Mouse (Mus musculus) ES-E14 (cell line): ENCODE data around the gene Slc4a11. TPM values are rescaled to one million over a fixed set of nuclear protein-coding genes. Genes with fewer than 3 reads are reported as not detected.

ENCODE experiments used
- DNase-seq: peaks from one replicate; pipeline ENCODE4 v3.0.0-alpha.2; 2013; ENCODE audit warnings: low read depth, low spot score
- H3K27ac ChIP-seq: 2 replicates; pipeline ENCODE4 v1.5.1; 2012; ENCODE audit warnings: low read depth, mild to moderate bottlenecking, low read length, moderate library complexity, mixed read lengths; ENCODE audit not compliant: poor library complexity, insufficient read depth, severe bottlenecking
- H3K36me3 ChIP-seq: 2 replicates; pipeline ENCODE4 v1.6.1; 2012; ENCODE audit warnings: mild to moderate bottlenecking, low read length, moderate library complexity, mixed read lengths; ENCODE audit not compliant: control insufficient read depth, poor library complexity, insufficient read depth, severe bottlenecking
- H3K4me1 ChIP-seq, 2 experiments: fragments of 150-350 bp in 1 of 2; sonication (generic) in 1 of 2; 2 replicates each; pipeline ENCODE4 v1.6.1; 2012; ENCODE audit warnings: low read length in 2 of 2, mild to moderate bottlenecking in 1 of 2, mixed read lengths in 1 of 2; ENCODE audit not compliant: control insufficient read depth in 2 of 2, insufficient read depth in 2 of 2, poor library complexity in 1 of 2
- H3K4me3 ChIP-seq, 2 experiments: fragments of 150-350 bp in 1 of 2; sonication (generic) in 1 of 2; 2 replicates each; pipeline ENCODE4 v1.5.1; 2012; ENCODE audit warnings: low read length in 2 of 2, low read depth in 1 of 2, mild to moderate bottlenecking in 1 of 2, mixed read lengths in 1 of 2; ENCODE audit not compliant: insufficient read depth in 1 of 2, poor library complexity in 1 of 2, severe bottlenecking in 1 of 2
- H3K9ac ChIP-seq: 2 replicates; pipeline ENCODE4 v1.6.1; 2012; ENCODE audit warnings: low read depth, mild to moderate bottlenecking, low read length, mixed read lengths; ENCODE audit not compliant: poor library complexity, insufficient read depth, severe bottlenecking
- H3K9me3 ChIP-seq: fragments of 150-350 bp; sonication (generic); 2 replicates; pipeline ENCODE4 v1.6.1; 2012; ENCODE audit warnings: low read depth, mild to moderate bottlenecking, low read length; ENCODE audit not compliant: control insufficient read depth, insufficient read depth
- CHD2 ChIP-seq: IDR thresholded peaks from 2 replicates; pipeline ENCODE4 v1.6.1; 2014; ENCODE audit warnings: mild to moderate bottlenecking, low read depth, low read length, inconsistent platforms
- HCFC1 ChIP-seq: IDR thresholded peaks from 2 replicates; pipeline ENCODE4 v1.6.1; 2012; ENCODE audit warnings: low read length, inconsistent platforms, borderline replicate concordance; ENCODE audit not compliant: insufficient read depth
- MAFK ChIP-seq: IDR thresholded peaks from 2 replicates; pipeline ENCODE4 v1.6.1; 2014; ENCODE audit warnings: mild to moderate bottlenecking, low read depth, low read length, inconsistent platforms; ENCODE audit not compliant: insufficient read depth
- ZC3H11A ChIP-seq: IDR thresholded peaks from 2 replicates; pipeline ENCODE4 v1.6.1; 2012; ENCODE audit warnings: low read depth, mild to moderate bottlenecking, inconsistent platforms, low read length, borderline replicate concordance
- ZNF384 ChIP-seq: IDR thresholded peaks from 2 replicates; pipeline ENCODE4 v1.6.1; 2012; ENCODE audit warnings: low read depth, low read length, inconsistent platforms
- in situ Hi-C, 2 experiments: fragments of 600-800 bp; cut with MboI; formaldehyde crosslinking; loops; one replicate each; pipeline ENCODE4 v1.15.1; 2025; ENCODE audit warnings: low sequenced_read_pairs in 2 of 2, inconsistent platforms in 1 of 2; ENCODE audit not compliant: unreplicated experiment in 2 of 2
- total RNA-seq: library from RNA; depleted of rRNA; stranded (reverse); fragments of 300-350 nt; gene quantifications from 2 replicates; pipeline ENCODE4 v1.2.3, GENCODE M21; 2012; rRNA removed

The Slc4a11 gene
- total RNA-seq: 13.0 and 25.0 TPM in 2 replicates

DNA sequence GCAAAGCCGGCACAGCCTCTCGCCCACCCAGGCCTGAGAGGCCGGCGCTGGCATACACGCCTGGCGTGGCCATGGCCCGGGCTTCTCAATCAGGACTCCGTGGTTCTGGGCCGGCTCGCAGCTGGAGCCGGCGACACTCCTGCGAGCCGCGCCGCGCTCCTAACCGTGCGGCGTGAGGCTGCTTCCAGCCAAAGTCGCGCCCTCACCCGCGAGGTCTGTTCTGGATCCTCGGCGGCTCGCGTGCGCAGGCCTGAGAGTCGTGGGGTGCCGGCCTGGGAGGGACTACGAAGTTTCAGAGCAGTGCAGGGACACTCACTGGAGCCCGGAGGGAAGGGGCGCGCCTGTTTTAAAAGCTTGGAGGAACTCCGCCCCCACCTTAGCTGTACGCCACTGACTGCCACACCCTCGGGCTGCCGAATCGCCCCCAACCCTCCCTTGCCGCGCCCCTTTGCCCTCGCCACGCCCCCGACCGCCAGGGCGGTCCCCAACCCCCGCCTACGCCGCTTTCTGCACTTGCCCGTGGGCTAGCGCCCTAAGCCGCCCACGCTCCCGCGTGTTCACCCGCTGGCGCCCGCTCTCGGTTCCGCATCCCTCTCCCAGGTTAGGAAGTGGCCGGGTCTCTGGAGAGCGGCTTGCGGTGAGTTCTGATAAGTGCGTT, at the start of gene Slc4a11:
TSS of gene Slc4a11 (minus strand) at position 367 of the 658 bp plus-strand sequence.
- peak; percentile 84 for DNase-seq
- TF ChIP-seq ZC3H11A: no peak
- no peak for TF ChIP-seq CHD2
- no peak for TF ChIP-seq ZNF384
- Histone ChIP-seq H3K27ac (peak within 1 kb of the TSS; percentile 39; the same call in 1 of the 2 replicates), H3K4me3 (peak within 1 kb of the TSS; percentile 86 to 88), H3K4me1 (peaks cover 0 to 18% of the 10 kb centered on the region in 2 experiments; a peak in 2 of 4 replicates), H3K36me3 (no peaks in the 10 kb centered on the region), H3K9ac (peak within 1 kb of the TSS; percentile 71), H3K9me3 (no peaks in the 10 kb centered on the region)
- in situ Hi-C loops: no loop called here

DNA sequence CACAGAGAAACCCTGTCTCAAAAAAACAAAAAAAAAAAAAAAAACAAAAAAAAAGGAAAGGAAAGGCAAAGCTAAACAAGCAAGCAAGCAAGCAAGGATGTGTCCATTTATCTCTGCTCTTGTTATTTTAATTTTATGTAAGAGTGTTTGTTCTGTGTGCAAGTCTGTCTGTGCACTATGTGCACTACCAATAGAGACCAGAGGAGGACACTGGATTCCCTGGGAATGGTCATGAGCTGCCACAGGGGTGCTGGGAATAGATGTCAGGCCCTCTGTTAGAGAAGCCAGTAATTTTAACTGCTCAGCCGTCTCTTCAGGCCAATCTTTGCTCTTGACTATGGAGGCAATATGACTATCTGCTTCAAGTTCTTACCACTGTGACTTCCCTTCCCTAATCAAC, 46.3 kb upstream of the Slc4a11 start:
- no peak for DNase-seq

DNA sequence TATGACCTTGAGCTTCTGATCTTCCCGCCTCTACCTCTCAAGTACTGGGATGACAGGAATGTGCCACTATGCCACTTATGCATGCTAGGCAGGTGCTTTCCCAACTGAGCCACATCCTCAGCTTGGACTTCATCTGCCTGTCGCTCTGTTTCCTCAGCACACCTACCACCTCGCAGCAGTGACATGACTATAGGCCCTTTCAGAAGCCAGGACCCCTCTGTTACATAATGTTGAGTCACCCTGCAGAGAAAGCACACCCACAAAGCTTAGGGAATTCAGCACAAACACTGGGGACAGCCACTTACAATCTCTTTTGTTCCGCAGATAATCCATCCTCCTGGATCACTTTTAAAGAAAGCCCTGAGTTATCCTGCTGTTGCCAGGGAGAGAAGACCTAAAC, 42.8 kb upstream of the Slc4a11 start:
- no peaks in the 10 kb centered on the region for H3K4me1 ChIP-seq
- DNase-seq: no peak

More for the DNA sequence above, 46.3 kb upstream of the Slc4a11 start:
- Histone ChIP-seq H3K4me3 (no peak overlapping the region), H3K9me3 (no peaks in the 10 kb centered on the region), H3K36me3 (peaks cover 8% of the 10 kb centered on the region; the same call in 1 of the 2 replicates), H3K4me1 (no peaks in the 10 kb centered on the region), H3K9ac (no peak overlapping the region), H3K27ac (no peak overlapping the region)
- no peak for TF ChIP-seq MAFK
- no peak for TF ChIP-seq CHD2
- no peak for TF ChIP-seq ZNF384
- TF ChIP-seq HCFC1: no peak
- TF ChIP-seq ZC3H11A: no peak
- in situ Hi-C loops: no loop called here

DNA sequence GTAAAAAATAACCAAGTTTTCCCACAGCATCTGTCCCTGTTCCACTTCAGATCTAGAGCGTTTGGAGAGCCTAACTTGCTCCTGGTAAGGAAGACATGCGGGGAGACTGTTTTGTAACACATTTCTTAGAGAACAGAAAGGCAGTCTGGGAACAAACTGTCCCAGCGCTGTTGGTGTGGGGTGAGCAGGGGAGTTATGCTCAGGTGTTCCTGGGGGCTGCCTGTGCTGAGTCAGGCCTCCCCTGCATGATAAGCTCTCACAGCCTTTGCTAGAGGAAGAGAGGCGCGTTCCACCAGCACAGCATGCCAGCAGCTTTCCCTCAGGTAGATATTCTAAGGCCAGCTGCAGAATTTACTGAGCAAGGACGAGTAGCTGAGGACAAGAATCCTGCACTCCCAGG, 40.7 kb upstream of the Slc4a11 start:
- no peak overlapping the region for H3K27ac ChIP-seq
- TF ChIP-seq ZNF384 (no peak), HCFC1 (no peak), CHD2 (no peak), ZC3H11A (no peak), MAFK (no peak)
- no peaks in the 10 kb centered on the region for H3K9me3 ChIP-seq
- H3K36me3 ChIP-seq: peaks cover 2% of the 10 kb centered on the region; the same call in 1 of the 2 replicates
- no peak overlapping the region for H3K9ac ChIP-seq
- no peak for DNase-seq
- H3K4me3 ChIP-seq: no peak overlapping the region
- in situ Hi-C loops: no loop called here
- no peaks in the 10 kb centered on the region for H3K4me1 ChIP-seq

More for the DNA sequence above, 42.8 kb upstream of the Slc4a11 start:
- TF ChIP-seq HCFC1 (no peak), CHD2 (no peak), ZC3H11A (no peak), ZNF384 (no peak), MAFK (no peak)
- Histone ChIP-seq H3K27ac (no peak overlapping the region), H3K4me3 (no peak overlapping the region), H3K36me3 (peaks cover 2% of the 10 kb centered on the region; the same call in 1 of the 2 replicates), H3K9me3 (no peaks in the 10 kb centered on the region), H3K9ac (no peak overlapping the region)
- in situ Hi-C loops: no loop called here

DNA sequence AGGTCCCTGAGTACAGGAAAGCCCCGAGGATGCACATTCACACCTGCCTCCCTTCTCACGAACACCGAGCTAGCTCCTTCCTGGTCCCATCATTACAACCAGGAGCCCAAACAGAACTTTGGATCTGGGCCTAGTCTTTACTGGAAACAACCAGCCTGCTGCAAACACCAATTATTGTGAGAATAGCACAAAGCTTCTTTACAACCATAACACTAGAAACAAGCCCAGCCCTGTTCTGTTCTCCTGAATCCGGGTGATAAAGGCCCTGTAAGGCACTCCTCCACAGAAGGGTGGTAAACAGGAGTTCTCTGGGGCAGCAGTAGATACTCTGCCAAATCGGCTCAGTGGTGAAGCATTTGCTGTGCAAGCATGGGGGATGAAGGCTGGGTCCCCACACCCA, 38.0 kb upstream of the Slc4a11 start:
- no peak overlapping the region for H3K4me3 ChIP-seq
- H3K4me1 ChIP-seq: no peaks in the 10 kb centered on the region
- DNase-seq: no peak
- no peak for TF ChIP-seq ZC3H11A
- TF ChIP-seq MAFK: no peak
- TF ChIP-seq HCFC1: no peak
- H3K27ac ChIP-seq: no peak overlapping the region
- in situ Hi-C loops: no loop called here
- no peak overlapping the region for H3K9ac ChIP-seq
- no peaks in the 10 kb centered on the region for H3K9me3 ChIP-seq
- no peaks in the 10 kb centered on the region for H3K36me3 ChIP-seq
